Mouse (Mus musculus) c-Kit-positive CD71-positive TER-119-positive erythroid progenitor cells, embryonic 14.5 days (primary cell): ENCODE measurements around the gene Adam1a.
A peak's percentile ranks its signal among the peaks of the same experiment; 100 is the strongest.
"Not testable (repeated sequence)": the region's sequence is repeated elsewhere in the genome, so short reads cannot be mapped to it uniquely, and the experiment has no call there.

ENCODE experiments used
- DNase-seq: peaks from one replicate; pipeline ENCODE4 v3.0.0-alpha.2; 2013; ENCODE audit warnings: low spot score

The Adam1a gene

DNA sequence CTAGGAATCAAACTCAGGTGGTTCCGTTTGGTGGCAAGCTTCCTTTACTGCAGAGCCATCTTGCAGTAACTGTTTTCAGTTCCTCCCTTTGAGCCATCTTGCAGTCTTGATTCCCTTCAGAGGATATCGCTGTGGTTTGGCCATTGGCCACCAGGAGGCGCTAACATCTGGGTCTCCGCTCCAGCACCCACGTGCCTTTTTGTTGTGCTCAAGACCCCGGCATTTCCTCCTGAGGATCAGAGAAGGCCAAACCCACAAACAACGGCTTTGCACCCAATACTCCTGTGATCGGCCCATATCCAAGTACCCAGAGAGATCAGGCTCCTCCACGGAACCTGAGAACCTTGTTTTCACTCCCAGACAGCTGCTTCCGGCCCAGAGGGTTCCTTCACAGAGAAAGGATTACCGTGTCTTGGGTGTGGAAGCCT is 19.2 kb upstream of the Adam1a start:
- DNase-seq: peak; percentile 79

DNA sequence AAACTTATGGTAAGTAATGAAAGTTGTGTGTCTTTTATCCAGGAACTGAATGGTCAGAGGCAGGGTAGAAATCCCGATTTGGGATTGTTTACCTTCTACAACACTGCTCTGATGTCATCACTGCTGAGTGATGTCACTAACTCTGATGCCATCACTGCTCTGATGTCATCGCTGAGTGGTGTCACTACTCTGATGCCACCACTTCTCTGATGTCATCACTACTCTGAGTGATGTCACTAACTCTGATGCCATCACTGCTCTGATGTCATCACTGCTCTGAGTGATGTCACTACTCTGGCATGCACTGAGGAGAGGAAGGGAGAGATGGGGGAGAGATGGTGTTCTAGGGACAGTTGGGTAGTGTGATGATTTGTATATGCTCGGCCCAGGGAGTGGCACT is 17.2 kb upstream of the Adam1a start:
- no peak for DNase-seq

DNA sequence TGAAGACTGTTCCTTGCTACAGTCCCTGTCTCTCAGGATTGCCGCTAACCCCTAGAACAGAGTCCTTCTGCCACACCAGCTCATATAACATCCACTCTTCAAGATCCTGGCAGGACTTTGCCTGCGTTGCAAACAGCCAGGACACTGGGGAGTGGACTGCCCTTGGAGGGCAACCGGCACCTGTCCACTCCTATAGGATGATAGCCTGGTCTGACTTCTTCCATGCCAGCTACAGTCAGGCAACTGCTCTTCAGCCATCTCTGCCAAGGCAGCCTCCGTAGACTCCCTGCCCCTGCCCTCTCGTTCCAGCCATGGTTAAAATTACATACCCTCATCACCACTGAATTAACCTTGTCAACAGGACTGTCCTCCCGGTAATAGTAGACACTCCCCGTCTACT is 3.9 kb upstream of the Adam1a start:
- no peak for DNase-seq

DNA sequence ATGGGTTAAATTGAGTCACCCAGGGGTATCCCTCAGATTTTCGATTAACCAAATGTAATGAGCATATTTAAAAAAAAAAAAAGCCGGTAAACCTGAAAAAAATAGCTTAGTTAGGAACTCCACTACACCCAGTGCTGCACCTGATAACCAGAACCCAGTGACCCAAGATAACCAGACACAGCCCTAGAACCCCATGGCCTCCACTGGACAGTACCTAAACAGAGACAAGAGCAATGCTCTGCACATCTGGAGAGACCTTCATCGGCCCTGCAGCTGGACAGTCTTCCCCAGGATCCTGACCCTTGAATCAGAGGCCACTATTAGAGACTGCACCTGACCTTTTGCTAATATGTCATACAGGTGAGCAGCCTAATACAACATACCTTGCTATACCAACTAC is 1.8 kb upstream of the Adam1a start:
- peak; percentile 42 for DNase-seq

DNA sequence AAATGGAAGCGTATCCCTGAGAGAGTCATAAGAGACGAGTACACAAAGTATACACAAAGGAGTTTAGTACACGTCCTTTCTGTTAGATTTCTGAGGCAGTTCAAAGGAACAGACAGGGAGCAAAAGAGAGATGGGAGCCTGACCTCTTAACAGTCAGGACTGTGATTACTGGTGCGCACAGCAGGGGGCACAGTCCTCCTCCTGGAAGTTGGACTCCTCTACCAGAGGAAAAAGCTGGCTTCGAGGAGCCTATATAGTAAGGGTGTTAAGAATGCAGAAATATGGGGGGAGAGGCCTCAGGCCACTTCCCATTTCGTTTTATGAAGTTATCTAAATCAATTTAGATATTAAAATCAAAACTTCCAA is 1.2 kb upstream of the Adam1a start:
- peak; percentile 64 for DNase-seq

DNA sequence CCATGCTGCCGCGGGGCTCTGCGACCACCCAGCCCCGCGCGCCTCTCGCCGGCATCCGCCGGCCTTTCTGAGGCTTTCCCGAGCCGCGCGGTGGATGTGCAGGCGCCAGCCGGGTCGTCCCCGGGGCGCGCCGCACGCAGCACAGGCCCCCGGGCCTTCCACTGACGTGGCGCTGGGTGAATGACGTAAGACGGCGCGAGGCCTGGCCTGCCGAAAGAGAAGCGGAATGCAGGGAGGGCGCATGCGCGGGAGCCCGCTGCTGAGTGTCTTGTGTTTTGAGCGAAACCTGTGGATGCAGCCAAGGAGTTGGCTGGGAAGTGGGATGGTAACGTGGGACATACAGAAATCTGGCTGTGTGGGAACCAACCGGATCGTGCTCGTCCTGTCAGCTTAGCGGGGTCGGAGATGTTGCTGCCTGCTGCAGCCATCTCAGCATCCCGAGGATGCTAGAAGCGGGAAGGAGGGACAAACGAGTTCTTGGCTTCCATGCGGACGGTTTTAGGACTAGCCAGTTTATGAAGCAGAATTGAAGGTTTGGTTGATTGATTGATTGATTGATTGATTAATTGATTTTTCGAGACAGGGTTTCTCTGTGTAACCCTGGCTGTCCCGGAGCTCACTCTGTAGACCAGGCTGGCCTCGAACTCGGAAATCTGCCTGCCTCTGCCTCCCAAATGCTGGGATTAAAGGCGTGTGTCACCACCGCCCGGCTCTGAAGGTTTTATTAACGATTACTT is 679 bp upstream of the Adam1a start, which contains the start of gene Mapkapk5:
Mapkapk5 (minus strand) TSS at position 113 of the 737 bp plus-strand sequence.
- peak; percentile 94 for DNase-seq

DNA sequence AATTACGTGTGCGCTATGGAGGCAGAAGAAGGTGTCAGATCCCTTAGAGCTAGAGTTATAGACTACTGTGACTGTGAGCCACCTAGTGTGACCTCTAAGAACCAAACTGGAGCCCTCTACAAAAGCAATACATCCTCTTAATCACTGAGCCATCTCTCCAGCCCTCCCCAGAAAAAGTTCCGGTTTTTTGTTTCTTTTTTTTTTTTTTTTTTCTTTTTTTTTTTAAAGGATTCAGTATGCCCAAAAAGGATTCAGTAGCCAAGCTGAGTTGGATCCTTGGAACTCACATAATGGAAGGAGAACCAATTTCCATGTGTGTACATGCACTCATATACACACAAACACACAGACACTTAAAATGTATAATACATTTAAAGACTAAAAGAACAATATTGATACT is 1.9 kb downstream of the Adam1a start:
- DNase-seq: no peak

DNA sequence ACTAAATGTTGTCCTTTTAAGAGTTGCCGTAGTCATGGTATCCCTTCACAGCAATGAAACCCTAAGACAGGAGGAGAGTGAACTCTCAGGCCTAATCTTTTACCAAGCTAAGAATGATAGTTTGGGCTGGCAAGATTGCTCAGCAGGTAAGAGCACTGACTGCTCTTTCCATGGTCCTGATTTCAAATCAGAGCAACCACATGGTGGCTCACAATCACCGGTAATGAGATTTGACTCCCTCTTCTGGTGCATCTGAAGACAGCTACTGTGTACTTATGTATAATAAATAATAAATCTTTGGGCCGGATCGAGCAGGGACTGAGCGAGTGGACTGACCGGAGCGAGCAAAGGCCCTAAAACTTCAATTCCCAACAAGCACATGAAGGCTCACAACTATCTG is 4.0 kb downstream of the Adam1a start:
- DNase-seq: no peak

DNA sequence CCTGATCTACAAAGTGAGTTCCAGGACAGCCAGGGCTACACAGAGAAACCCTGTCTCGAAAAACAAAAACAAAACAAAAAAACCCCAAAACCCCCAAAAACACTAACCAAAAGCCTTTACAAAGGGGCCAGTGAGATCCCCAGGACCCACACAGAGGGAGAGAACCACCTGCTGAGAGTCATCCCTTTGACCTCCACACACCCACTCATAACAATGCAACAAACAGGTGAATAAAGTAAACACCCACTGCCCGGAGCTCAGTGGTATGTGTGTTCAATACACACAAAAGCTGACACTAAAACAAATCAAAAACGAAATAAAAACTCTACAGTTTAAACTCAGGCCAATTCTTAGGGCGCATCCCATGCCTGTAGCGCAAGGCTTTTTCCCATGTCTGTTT is 5.2 kb downstream of the Adam1a start:
- no peak for DNase-seq

DNA sequence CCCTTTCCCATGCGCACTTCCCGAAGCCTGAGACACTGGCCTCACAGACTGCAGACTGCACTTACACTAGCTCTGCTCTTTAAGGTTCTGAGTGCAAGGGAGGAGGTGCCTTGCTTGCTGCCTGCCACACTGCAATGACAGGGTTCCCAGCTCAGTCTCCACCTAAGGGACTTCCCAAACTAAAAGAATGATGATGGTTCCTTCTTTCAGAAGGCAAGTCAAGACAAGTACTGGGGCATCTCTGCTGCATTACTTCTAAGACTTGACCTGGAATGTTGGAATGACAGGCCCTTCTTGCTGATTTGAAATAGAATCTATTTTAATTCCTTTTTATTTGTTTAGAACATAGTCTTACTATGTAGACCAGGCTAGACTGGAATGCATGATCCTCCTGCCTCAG is 7.7 kb downstream of the Adam1a start:
- no peak for DNase-seq

DNA sequence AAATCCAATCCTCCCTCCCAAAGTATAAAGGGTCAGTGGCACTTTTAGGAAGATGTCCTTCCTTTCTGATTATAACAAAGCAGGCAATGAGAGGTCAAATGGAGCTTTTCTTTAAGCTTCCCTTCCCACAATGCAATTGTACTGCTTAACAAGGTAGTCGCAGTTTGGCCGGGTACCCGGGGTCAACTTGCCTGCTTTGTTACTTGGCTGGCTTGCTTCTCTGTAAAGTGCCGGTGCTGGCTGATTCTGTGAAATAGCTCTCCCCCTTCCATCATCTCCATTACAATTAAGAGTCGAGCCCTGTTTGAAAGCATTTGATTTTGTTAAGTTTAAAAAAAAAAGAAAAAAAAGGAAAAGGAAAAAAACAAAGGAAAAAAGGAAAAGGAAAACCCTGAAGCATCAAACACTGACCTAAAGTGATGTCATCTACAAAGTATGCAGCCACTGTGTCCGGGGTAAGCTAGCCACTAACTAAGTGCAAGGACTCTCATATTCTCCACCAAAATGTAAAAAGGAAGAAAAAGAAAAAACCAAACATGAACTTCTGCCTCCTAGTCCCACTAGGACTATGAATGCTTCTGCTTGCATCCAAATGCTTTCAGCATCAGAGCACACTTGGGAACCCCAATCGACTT is 8.2 kb downstream of the Adam1a start:
- no peak for DNase-seq

DNA sequence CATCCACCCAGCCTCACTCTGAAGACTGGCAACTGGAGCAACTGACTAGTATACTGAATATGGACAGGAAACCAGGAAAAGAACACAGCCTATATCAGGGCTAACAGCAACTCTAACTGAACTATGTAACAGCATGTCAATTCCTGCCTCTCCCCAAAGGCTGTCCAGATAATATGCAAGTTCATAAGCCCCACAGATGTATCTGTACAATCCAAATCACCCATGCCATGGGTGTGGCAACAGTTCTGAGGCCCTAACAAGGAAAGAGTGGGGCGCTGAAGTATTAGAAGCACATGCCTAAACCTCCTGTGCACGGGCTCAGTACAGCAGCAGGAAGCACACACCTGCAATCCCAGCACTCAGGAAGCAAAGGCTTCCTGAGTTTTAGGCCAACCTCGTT is 10.2 kb downstream of the Adam1a start:
- peak; percentile 73 for DNase-seq

DNA sequence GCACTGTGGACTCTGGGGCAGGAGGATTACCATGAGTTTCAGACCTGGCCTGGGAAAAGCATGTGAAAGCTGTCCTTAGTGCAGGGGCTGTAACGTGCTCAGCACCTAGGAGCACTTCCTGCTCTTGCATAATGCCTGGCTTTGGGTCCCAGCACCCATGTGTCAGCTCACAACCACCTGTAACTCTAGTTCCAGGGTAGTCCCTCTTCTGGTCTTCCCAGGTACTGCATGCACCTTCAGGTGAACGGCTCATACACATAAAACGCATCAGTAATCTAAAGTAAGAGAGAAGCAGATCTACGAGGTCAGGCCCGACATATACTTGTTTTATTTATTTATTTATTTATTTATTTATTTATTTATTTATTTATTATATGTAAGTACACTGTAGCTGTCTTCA is 10.8 kb downstream of the Adam1a start:
- peak; percentile 22 for DNase-seq

DNA sequence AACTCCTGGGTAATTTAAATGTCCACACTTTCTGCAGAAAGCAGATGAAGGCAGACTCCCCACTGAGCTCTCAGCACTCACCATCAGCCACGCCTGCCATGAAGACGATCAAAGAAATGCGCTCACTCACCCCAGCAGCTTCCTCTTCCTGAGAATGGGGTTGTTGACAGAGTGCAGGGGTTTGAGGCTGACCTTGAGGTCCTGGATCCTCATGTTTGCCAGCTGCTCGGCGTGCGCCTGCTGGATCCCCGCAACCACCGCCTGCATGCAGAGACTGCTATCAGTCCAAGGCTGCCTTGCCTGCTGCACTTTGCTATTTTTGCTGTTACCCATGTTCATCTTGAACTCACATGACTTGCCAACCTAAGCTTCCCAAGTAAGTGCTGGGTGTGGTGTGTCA is 18.3 kb downstream of the Adam1a start:
- no peak for DNase-seq

DNA sequence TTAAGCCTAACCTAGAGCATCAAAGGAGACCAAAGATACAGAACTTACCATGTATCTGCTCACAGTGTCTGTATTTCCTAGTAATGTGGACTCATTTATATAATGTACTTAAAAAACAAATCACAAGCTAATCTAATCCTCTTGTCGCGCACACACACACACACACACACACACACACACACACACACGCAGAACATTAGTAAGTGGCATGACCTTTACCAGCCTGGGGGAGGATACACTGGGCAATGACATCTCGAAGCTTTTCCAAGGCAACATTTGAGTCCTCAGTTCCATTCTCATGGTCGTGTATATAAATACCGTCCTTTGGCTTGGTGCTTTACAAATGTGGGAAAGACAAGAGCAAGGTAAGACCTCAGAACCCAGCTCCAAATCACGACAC is 18.8 kb downstream of the Adam1a start:
- no peak for DNase-seq

DNA sequence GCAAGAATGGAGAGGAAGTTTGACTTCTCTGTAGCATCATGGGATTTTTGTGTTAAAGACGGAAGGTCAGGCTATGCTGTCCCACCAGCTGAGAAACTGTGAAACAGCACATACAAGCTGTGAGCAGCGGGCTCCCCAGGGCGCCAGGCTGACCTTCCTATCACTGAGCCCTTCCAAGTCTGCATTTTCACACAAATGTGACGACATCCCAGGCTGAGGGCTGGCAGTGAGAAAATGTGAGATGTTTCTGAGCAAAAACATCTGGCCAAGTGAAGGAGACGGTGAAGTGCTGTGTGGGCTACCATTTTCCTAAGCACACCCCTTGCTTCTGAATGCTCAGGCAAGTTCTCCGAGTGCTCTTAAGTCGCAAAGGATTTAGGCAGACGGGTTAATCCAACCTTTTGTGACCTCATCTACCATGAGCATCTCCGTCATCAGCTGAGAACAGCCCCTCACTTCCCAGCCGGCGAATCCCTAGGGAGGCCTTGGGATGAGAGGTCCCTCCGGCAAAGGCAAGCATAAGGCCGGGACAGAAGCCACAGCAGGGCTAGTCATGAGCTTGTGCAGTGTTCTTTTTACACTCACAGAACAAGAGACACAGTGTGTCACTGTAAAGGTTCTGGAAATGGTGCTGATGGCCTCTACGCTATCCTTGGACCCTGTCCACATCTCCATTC is 19.4 kb downstream of the Adam1a start:
- no peak for DNase-seq

DNA sequence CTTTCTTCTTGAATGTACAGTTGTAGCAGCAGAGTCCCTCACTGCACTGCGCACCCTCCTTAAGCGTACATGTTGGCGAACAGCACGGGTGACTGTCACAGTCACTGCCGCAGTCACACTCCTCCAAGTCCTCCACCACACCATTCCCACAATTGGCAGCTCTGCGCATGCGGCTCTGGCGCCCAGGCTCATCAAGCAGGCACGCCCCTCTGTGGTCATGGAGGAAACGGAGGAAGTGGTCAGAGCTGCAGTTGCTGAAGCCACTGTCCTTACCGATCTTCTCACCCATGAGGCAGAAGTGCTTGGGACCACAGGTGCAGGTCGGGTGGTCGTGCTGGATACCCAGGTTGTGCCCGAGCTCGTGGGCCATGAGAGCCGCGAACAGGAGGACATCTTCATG is 25.5 kb downstream of the Adam1a start:
- DNase-seq: not testable (repeated sequence)

DNA sequence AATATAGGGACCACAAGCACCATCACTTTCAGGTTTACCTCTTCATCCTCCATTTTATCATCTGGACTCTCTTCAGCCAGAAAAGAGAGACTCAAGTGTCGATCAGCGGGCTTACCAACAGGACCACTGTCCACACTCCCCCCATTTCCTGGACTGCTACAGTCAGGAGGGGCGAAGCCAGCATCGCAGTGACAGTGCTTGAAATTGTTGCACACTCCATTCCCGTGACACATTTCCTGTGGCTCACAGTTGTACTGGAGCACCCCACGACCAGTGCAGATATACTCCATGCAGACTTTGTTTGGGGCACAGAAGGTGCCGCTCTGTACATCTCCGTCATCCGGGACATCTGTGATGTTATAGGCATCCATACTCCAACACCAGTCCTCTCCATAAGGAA is 26.3 kb downstream of the Adam1a start:
- DNase-seq: no peak

DNA sequence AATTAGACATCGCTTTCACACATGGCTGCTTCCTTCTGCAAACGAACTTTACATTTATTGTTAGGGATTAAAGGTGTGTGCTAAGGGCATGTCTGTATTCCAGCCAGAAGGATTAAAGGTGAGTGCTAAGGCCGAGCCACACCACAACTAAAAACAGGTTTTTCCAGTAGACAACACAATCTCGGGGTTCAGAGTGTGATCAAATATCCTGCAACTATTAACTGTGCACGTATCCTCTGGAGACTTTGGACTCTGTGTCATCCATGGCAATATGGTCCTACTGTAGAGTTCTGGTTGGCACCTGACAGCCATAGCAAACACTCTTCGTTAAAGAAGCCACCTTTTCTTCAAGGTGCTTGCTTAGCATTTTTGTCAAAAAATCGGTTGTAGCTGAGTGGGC is 35.3 kb downstream of the Adam1a start:
- no peak for DNase-seq

DNA sequence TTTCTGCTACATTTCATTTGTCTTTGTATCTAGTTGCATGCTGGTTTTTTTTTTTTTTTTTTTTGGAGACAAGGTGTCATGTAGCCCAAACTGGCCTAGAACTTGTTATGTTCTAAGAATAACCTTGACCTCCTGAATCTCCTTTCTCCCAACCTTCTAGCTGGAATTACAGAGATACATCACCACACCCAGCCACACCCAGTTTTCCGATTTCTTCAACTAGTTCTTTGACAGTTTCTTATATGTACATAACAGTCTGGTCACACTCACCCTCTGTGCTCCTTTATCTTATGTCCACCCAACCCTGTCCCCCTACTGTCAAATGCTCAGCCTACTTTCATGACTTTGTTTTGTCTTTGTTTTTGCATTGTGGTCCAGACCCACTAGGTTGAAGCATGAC is 38.4 kb downstream of the Adam1a start:
- DNase-seq: no peak

DNA sequence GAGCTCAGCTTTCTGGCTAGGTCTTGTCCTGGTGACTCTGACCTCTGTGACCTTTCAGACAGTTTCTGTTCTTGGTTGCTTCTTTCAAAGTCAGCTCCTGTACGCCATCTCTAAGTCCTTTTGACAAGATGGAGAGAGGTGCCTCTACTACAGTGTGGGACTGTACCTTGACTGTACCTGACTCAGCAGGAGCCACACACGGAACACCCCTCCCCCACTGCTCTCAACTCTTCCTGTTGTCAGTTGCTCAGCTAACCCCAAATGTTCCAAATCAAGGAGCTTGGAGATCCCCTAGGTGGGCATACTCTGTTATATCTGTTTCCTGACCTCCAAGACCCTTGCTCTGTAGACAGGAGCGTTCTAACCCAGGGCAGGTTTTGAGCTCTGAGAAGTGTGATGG is 42.1 kb downstream of the Adam1a start, which contains the start of gene Adam1b:
Adam1b (minus strand) TSS at position 205 of the 400 bp plus-strand sequence.
- DNase-seq: no peak

DNA sequence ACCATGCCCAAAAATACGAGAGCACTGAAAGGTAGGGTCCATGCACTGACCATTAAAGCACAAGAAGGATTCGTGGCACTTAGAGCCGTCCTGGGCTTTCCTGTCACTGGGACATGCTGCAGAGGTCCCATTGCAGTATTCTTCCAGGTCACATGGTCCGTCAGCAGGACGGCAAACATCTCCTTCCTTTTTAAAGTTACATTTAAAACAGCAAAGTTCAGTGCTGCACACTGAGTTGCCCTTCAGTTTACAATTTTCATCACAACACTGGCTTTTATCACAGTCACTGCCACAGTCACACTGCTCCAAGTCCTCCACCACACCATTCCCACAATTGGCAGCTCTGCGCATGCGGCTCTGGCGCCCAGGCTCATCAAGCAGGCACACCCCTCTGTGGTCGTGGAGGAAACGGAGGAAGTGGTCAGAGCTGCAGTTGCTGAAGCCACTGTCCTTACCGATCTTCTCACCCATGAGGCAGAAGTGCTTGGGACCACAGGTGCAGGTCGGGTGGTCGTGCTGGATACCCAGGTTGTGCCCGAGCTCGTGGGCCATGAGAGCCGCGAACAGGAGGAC is 43.8 kb downstream of the Adam1a start:
- DNase-seq: not testable (repeated sequence)

DNA sequence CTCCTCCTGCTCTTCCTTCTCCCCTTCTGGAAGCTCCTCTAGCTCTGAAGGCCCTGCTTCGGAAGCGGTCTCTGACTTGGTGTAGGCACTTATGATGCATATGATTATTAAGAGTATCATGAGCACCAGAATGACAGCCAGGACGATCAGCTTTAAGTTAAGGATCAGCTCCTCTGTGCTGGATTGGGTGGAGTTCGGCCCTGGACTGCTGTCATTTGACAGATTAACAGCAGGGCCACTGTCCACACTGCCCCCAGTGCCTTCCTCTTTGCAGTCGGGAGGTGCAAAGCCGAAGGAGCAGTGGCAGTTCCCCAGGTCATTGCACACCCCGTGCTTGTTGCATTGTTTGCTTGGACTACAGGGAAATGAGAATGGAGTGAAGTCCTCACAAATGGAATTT is 44.6 kb downstream of the Adam1a start:
- DNase-seq: no peak
